9 mouse cellular contexts compared by ENCODE assay signal in genomic region chr6:88011106-88011505, GRCm38 (mm10). TPM values are rescaled to one million over a fixed set of nuclear protein-coding genes. Genes with fewer than 3 reads are reported as not detected.
DNase-seq lines count a peak whose midpoint lies in the region; ATAC-seq and TF ChIP-seq lines count a peak whose summit lies in the region.
"Not testable (repeated sequence)": the region's sequence is repeated elsewhere in the genome, so short reads cannot be mapped to it uniquely, and the experiment has no call there.
"Had no signal": no experiment of that assay in that cellular context is flagged by ENCODE, and none has a peak within 500 bp of the region (broad histone marks: within the 10 kb centered on the region; RNA-seq: fewer than 3 reads in every experiment).

No protein-coding gene starts in this region.

- not testable (repeated sequence) for DNase-seq in CH12.LX (ENCODE audit: extremely low read depth); liver, embryonic 14.5 days (ENCODE audit: low read depth in 3 of 3, low spot score in 3 of 3)
- DNase-seq in adipocyte (ENCODE audit: low spot score), result peak; percentile 52
- DNase-seq in cerebellum, postnatal 14 days, result peak; percentile 50 to 58
- DNase-seq in heart, postnatal 0 days (ENCODE audit: low spot score), result peak; percentile 39
- DNase-seq in kidney, postnatal 0 days (ENCODE audit: low spot score), result peak; percentile 31
- DNase-seq in midbrain, embryonic 14.5 days, result peak; percentile 36

- in situ Hi-C loops in CH12.LX (cut with MboI; ENCODE audit: low pct_ligation_motif_present, low pct_unique_long_range_greater_than_20kb, low sequenced_read_pairs), result not testable (repeated sequence)

- dilution Hi-C loops in CH12.LX (cut with MboI; ENCODE audit: extremely low pct_ligation_motif_present, extremely low pct_unique_long_range_greater_than_20kb, low sequenced_read_pairs), result not testable (repeated sequence)

- peak in 1 of 2 experiments; percentile 52; a peak in 2 of 4 replicates for TF ChIP-seq CTCF in CH12.LX (conservative IDR thresholded peaks at IDR 0.05 in 1 of 2, IDR thresholded peaks at IDR 0.05 in 1 of 2; ENCODE audit: low read depth in 2 of 2, low read length in 2 of 2)
- TF ChIP-seq CTCF in heart, postnatal 0 days (IDR thresholded peaks at IDR 0.05; ENCODE audit: low read depth), result peak; percentile 49
- peak; percentile 70 for TF ChIP-seq CTCF in kidney, postnatal 0 days (IDR thresholded peaks at IDR 0.05; ENCODE audit: low read depth)
- peak; percentile 43; the same call in 1 of the 2 replicates for TF ChIP-seq CTCF in liver, embryonic 14.5 days (IDR thresholded peaks at IDR 0.05; ENCODE audit: low read depth)

- H3K9me3 ChIP-seq in CH12.LX (replicated peaks; ENCODE audit: low read length); heart, postnatal 0 days (replicated peaks; ENCODE audit: control insufficient read depth, low read length); kidney, postnatal 0 days (replicated peaks; ENCODE audit: low read length); liver, embryonic 14.5 days (ENCODE audit: control insufficient read depth, low read length); midbrain, embryonic 14.5 days (ENCODE audit: control insufficient read depth, low read length): not testable (repeated sequence)

- not testable (repeated sequence) for H3K27me3 ChIP-seq in CH12.LX (replicated peaks); heart, postnatal 0 days (ENCODE audit: control insufficient read depth, insufficient read depth, low read length); kidney, postnatal 0 days (ENCODE audit: insufficient read depth, low read length); liver, embryonic 14.5 days (ENCODE audit: control insufficient read depth, insufficient read depth, low read length); midbrain, embryonic 14.5 days (ENCODE audit: control insufficient read depth, insufficient read depth, low read length)

- H3K79me2 ChIP-seq in CH12.LX (replicated peaks; ENCODE audit: control insufficient read depth, extremely low read depth, insufficient read depth, poor library complexity, severe bottlenecking), result peaks cover 17% of the 10 kb centered on the region

- not testable (repeated sequence) for H3K4me1 ChIP-seq in CH12.LX (ENCODE audit: control insufficient read depth in 1 of 2, insufficient read depth in 2 of 2); heart, postnatal 0 days (ENCODE audit: control insufficient read depth, insufficient read depth); kidney, postnatal 0 days (replicated peaks; ENCODE audit: insufficient read depth, low read length); liver, embryonic 14.5 days (replicated peaks; ENCODE audit: control insufficient read depth in 2 of 2, insufficient read depth in 2 of 2, low read length in 1 of 2); midbrain, embryonic 14.5 days (ENCODE audit: control insufficient read depth, insufficient read depth, low read length)

- peaks cover 45 to 92% of the 10 kb centered on the region in 2 experiments for H3K36me3 ChIP-seq in CH12.LX (replicated peaks in 1 of 2; ENCODE audit: control insufficient read depth in 1 of 2, insufficient read depth in 1 of 2, low read length in 1 of 2)
- H3K36me3 ChIP-seq in heart, postnatal 0 days (replicated peaks; ENCODE audit: control insufficient read depth, insufficient read depth, low read length), result peaks cover 55% of the 10 kb centered on the region
- H3K36me3 ChIP-seq in kidney, postnatal 0 days (ENCODE audit: insufficient read depth, low read length), result peaks cover 20% of the 10 kb centered on the region
- peaks cover 13% of the 10 kb centered on the region for H3K36me3 ChIP-seq in liver, embryonic 14.5 days (replicated peaks; ENCODE audit: control insufficient read depth, insufficient read depth, low read depth)
- peaks cover 51% of the 10 kb centered on the region for H3K36me3 ChIP-seq in midbrain, embryonic 14.5 days (ENCODE audit: control insufficient read depth, insufficient read depth, low read length)

- not testable (repeated sequence) for H3K27ac ChIP-seq in CH12.LX (ENCODE audit: insufficient read depth, low read depth); heart, postnatal 0 days (ENCODE audit: low read depth); kidney, postnatal 0 days; liver, embryonic 14.5 days; midbrain, embryonic 14.5 days (replicated peaks; ENCODE audit: low read depth, low read length)

- TF ChIP-seq RAD21 in CH12.LX (IDR thresholded peaks at IDR 0.05; ENCODE audit: low read depth, low read length), result not testable (repeated sequence)

- TF ChIP-seq EP300 in CH12.LX (IDR thresholded peaks at IDR 0.05; ENCODE audit: low read length); heart, postnatal 0 days (IDR thresholded peaks at IDR 0.05; ENCODE audit: low read depth); liver, embryonic 14.5 days (IDR thresholded peaks at IDR 0.05; ENCODE audit: low read depth): not testable (repeated sequence)

- H3K4me2 ChIP-seq in CH12.LX (ENCODE audit: insufficient read depth, low read depth, poor library complexity, severe bottlenecking); heart, postnatal 0 days (ENCODE audit: low read depth, low read length); kidney, postnatal 0 days (ENCODE audit: low read length); liver, embryonic 14.5 days (ENCODE audit: low read depth); midbrain, embryonic 14.5 days (ENCODE audit: low read length): not testable (repeated sequence)

- TF ChIP-seq POLR2A in CH12.LX (IDR thresholded peaks at IDR 0.05; ENCODE audit: low read depth, low read length), result not testable (repeated sequence)

- H3K9ac ChIP-seq in CH12.LX (ENCODE audit: insufficient read depth, low read depth); heart, postnatal 0 days (replicated peaks; ENCODE audit: low read depth, low read length); kidney, postnatal 0 days (ENCODE audit: low read depth, low read length); liver, embryonic 14.5 days (replicated peaks); midbrain, embryonic 14.5 days (replicated peaks; ENCODE audit: low read length): not testable (repeated sequence)

- H3K4me3 ChIP-seq in CH12.LX (replicated peaks in 1 of 3; ENCODE audit: low read depth in 2 of 3, low read length in 2 of 3, poor library complexity in 1 of 3); heart, postnatal 0 days (ENCODE audit: low read depth, low read length); kidney, postnatal 0 days (replicated peaks; ENCODE audit: low read depth, low read length); liver, embryonic 14.5 days (ENCODE audit: insufficient read depth in 1 of 2, low read depth in 2 of 2, low read length in 2 of 2); midbrain, embryonic 14.5 days (replicated peaks; ENCODE audit: low read depth, low read length): not testable (repeated sequence)

- not testable (repeated sequence) for ATAC-seq in heart, postnatal 0 days (ENCODE audit: insufficient read depth, low read depth); kidney, postnatal 0 days (replicated peaks; ENCODE audit: low FRiP score, low read depth); liver, embryonic 14.5 days (ENCODE audit: insufficient read depth); midbrain, embryonic 14.5 days (ENCODE audit: low FRiP score, low TSS enrichment)

- 36% methylated on average over 1 of the region's 1 CpGs for WGBS in heart, postnatal 0 days
- WGBS in kidney, postnatal 0 days, result 59% methylated on average over 1 of the region's 1 CpGs
- 60% methylated on average over 1 of the region's 1 CpGs for WGBS in liver, embryonic 14.5 days (ENCODE audit: insufficient replicate concordance)
- WGBS in midbrain, embryonic 14.5 days, result 83% methylated on average over 1 of the region's 1 CpGs

TF ChIP-seq in CH12.LX, 34 proteins besides CTCF, POLR2A, EP300 and RAD21:
- TF ChIP-seq SMC3 (IDR thresholded peaks at IDR 0.05; ENCODE audit: low read depth, low read length), result peak; percentile 34

RNA-seq across cellular contexts. Expression of gene H1fx, which starts 29.7 kb away (rescaled TPM):
- total RNA-seq in CH12.LX (2012; rRNA removed) (0.08 TPM in 1 of 2 replicates, not detected in the other), CH12.LX (2014; rRNA removed) (not detected in 2 replicates)
- polyA plus RNA-seq in CH12.LX (2012; ENCODE audit: insufficient read length, low read depth), result not detected in 2 replicates
- 2.8 and 31.9 TPM in 2 replicates for total RNA-seq in heart, postnatal 0 days (2014; rRNA removed; ENCODE audit: low replicate concordance)
- 5.8 and 7.8 TPM in 2 replicates for polyA plus RNA-seq in heart, postnatal 0 days (2015; fragmentation: Nextera tagmentation; extraction: Ambion mirVana)
- polyA plus RNA-seq in kidney, postnatal 0 days (2015; fragmentation: Nextera tagmentation; extraction: Ambion mirVana), result 39.4 and 72.1 TPM in 2 replicates
- 2.7 and 5.7 TPM in 2 replicates for polyA plus RNA-seq in liver, embryonic 14.5 days (2012; rRNA removed)
- polyA plus RNA-seq in liver, embryonic 14.5 days (2014; fragmentation: Nextera tagmentation; extraction: Ambion mirVana), result 1.8 and 4.1 TPM in 2 replicates
- polyA plus RNA-seq in midbrain, embryonic 14.5 days (2014; fragmentation: Nextera tagmentation; extraction: Ambion mirVana), result 27.6 and 30.7 TPM in 2 replicates
- total RNA-seq: monocyte, adult 5-6 weeks had no signal
- polyA plus RNA-seq: activated CD4-positive, CD25-positive, alpha-beta regulatory T cell, adult 4 months had no signal

RNA-seq across cellular contexts. Expression of gene Rab7, which starts 34.0 kb away (rescaled TPM):
- total RNA-seq in CH12.LX (2012; rRNA removed) (58.6 and 64.1 TPM in 2 replicates), CH12.LX (2014; rRNA removed) (56.4 and 68.9 TPM in 2 replicates)
- polyA plus RNA-seq in CH12.LX (2012; ENCODE audit: insufficient read length, low read depth), result 361 and 367 TPM in 2 replicates
- 62.7 and 90.1 TPM in 2 replicates for total RNA-seq in heart, postnatal 0 days (2014; rRNA removed; ENCODE audit: low replicate concordance)
- 193 and 196 TPM in 2 replicates for polyA plus RNA-seq in heart, postnatal 0 days (2015; fragmentation: Nextera tagmentation; extraction: Ambion mirVana)
- polyA plus RNA-seq in kidney, postnatal 0 days (2015; fragmentation: Nextera tagmentation; extraction: Ambion mirVana), result 238 and 244 TPM in 2 replicates
- 64.8 and 76.7 TPM in 2 replicates for polyA plus RNA-seq in liver, embryonic 14.5 days (2012; rRNA removed)
- 110 and 119 TPM in 2 replicates for polyA plus RNA-seq in liver, embryonic 14.5 days (2014; fragmentation: Nextera tagmentation; extraction: Ambion mirVana)
- polyA plus RNA-seq in midbrain, embryonic 14.5 days (2014; fragmentation: Nextera tagmentation; extraction: Ambion mirVana), result 328 and 378 TPM in 2 replicates
